Mouse (Mus musculus): Measurements from ENCODE around the gene Fmnl2. TPM values are rescaled to one million over a fixed set of nuclear protein-coding genes. Genes with fewer than 3 reads are reported as not detected.
A peak's percentile ranks its signal among the peaks of the same experiment; 100 is the strongest.

The Fmnl2 gene
- polyA plus RNA-seq, 1 experiment from 2014 or later = 21.3 TPM

DNA sequence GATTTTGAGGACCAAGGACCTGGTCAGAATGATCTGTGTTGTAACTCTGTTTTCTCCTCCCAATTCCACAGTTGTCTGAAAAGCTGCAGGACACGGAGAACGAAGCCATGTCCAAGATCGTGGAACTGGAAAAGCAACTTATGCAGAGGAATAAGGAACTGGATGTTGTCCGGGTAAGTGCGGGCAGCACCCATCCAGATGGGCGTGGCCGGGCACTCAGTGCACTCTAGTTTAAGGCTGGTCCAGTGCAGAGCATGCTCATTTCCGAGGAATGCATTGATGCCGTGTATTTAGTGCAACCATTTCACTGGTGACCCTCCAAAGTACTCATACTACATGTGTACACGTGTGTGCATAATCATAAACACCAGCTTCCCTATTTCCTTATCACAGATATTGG lies 247.7 kb downstream of the Fmnl2 start:
- Histone ChIP-seq H3K9me3 (replicated peaks; ENCODE audit: control insufficient read depth, low read length) (no peaks in the 10 kb centered on the region), H3K36me3 (ENCODE audit: control insufficient read depth, insufficient read depth, low read length) (peaks cover 69% of the 10 kb centered on the region), H3K4me3 (ENCODE audit: low read depth, low read length) (no peak overlapping the region), H3K4me2 (ENCODE audit: low read length) (no peak overlapping the region), H3K4me1 (ENCODE audit: control insufficient read depth, insufficient read depth, low read length) (no peaks in the 10 kb centered on the region), H3K27me3 (replicated peaks; ENCODE audit: control insufficient read depth, insufficient read depth, low read length) (no peaks in the 10 kb centered on the region), H3K27ac (ENCODE audit: low read depth, low read length) (peak overlapping the region; percentile 1; the same call in 1 of the 2 replicates), H3K9ac (ENCODE audit: low read length) (no peak overlapping the region)
- WGBS = 93% methylated on average over 10 of the region's 10 CpGs
- peak; percentile 2; the same call in 1 of the 2 replicates for ATAC-seq
- no peak for DNase-seq (ENCODE audit: low spot score)

DNA sequence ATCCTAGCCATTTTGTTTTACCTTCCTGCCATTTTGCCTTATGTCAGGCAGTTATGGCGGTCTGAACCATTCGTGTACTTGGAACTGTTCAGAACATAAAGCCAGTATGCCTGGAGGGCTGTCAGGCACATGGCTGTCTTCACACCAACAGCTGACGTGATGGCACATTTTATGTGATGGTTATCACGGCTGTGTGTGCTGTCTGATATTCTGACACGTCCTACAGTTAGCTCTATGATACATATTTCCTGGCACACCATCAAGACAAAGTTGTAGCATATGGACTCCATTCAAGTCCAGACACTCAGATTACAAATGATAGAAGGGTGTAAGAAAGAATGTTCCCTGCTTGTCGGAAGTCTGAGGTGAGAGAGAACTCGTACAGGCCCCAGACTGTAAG lies 248.4 kb downstream of the Fmnl2 start:
- DNase-seq (ENCODE audit: low spot score) (peak; percentile 83), ATAC-seq (peak; percentile 96)
- H3K27ac ChIP-seq (ENCODE audit: low read depth, low read length) = no peak overlapping the region

DNA sequence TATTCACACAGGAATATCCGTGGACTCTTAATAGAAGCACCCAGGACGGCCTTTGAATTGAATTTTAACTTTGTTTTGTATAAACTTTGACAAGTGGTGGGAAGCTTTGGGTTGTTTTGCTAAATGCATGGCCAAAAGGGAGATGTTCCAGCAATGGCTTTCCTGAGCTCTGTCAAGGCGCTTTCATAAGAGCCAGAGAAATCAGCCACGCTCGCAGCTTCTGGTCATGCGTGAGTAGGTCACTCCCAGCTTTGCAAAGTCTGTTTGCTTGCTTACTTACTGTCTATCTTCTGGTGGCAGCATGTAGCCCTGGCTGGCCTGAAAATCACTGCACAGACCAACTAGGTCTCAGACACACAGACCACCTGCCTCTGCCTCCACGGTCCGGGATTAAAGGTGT lies 248.8 kb downstream of the Fmnl2 start:
- Histone ChIP-seq H3K4me1 (ENCODE audit: control insufficient read depth, insufficient read depth, low read length) (no peaks in the 10 kb centered on the region), H3K9me3 (replicated peaks; ENCODE audit: control insufficient read depth, low read length) (no peaks in the 10 kb centered on the region), H3K4me2 (ENCODE audit: low read length) (no peak overlapping the region), H3K9ac (ENCODE audit: low read length) (no peak overlapping the region), H3K27me3 (replicated peaks; ENCODE audit: control insufficient read depth, insufficient read depth, low read length) (no peaks in the 10 kb centered on the region), H3K27ac (ENCODE audit: low read depth, low read length) (peak overlapping the region; percentile 35; the same call in 1 of the 2 replicates), H3K36me3 (ENCODE audit: control insufficient read depth, insufficient read depth, low read length) (peaks cover 75% of the 10 kb centered on the region), H3K4me3 (ENCODE audit: low read depth, low read length) (no peak overlapping the region)
- ATAC-seq (peak; percentile 16; the same call in 1 of the 2 replicates), DNase-seq (ENCODE audit: low spot score) (no peak)
- 82% methylated on average over 8 of the region's 8 CpGs for WGBS

More for the DNA sequence above, 248.4 kb downstream of the Fmnl2 start:
- 74% methylated on average over 7 of the region's 7 CpGs for WGBS
- Histone ChIP-seq H3K36me3 (ENCODE audit: control insufficient read depth, insufficient read depth, low read length) (peaks cover 75% of the 10 kb centered on the region), H3K4me2 (ENCODE audit: low read length) (no peak overlapping the region), H3K9ac (ENCODE audit: low read length) (no peak overlapping the region), H3K4me1 (ENCODE audit: control insufficient read depth, insufficient read depth, low read length) (no peaks in the 10 kb centered on the region), H3K27me3 (replicated peaks; ENCODE audit: control insufficient read depth, insufficient read depth, low read length) (no peaks in the 10 kb centered on the region), H3K4me3 (ENCODE audit: low read depth, low read length) (no peak overlapping the region), H3K9me3 (replicated peaks; ENCODE audit: control insufficient read depth, low read length) (no peaks in the 10 kb centered on the region)

DNA sequence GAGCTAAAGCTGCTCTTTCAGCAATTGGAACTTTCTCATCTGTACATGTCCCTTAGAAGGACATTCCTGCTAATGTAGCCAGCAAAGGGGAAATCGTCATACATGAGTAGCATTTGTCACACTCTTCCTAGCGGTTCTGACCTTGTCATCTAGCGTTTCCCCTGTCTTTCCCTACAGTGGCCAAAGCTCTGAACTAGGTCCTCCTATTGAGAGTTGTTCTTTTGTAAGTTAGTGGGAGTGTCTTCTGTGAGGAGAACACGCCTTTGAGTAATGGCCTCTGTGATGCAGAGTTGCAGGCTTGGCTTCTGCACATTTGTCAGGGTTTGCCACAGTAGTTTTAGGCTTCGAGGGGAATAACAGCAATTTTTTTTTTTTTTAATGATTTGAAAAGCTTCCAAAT lies 250.9 kb downstream of the Fmnl2 start:
- WGBS = 83% methylated on average over 5 of the region's 5 CpGs
- Histone ChIP-seq H3K36me3 (ENCODE audit: control insufficient read depth, insufficient read depth, low read length) (peaks cover 79% of the 10 kb centered on the region), H3K27me3 (replicated peaks; ENCODE audit: control insufficient read depth, insufficient read depth, low read length) (no peaks in the 10 kb centered on the region), H3K4me1 (ENCODE audit: control insufficient read depth, insufficient read depth, low read length) (no peaks in the 10 kb centered on the region), H3K4me3 (ENCODE audit: low read depth, low read length) (no peak overlapping the region), H3K27ac (ENCODE audit: low read depth, low read length) (no peak overlapping the region), H3K9me3 (replicated peaks; ENCODE audit: control insufficient read depth, low read length) (no peaks in the 10 kb centered on the region), H3K9ac (ENCODE audit: low read length) (no peak overlapping the region), H3K4me2 (ENCODE audit: low read length) (no peak overlapping the region)
- ATAC-seq = no peak
- no peak for DNase-seq (ENCODE audit: low spot score)

DNA sequence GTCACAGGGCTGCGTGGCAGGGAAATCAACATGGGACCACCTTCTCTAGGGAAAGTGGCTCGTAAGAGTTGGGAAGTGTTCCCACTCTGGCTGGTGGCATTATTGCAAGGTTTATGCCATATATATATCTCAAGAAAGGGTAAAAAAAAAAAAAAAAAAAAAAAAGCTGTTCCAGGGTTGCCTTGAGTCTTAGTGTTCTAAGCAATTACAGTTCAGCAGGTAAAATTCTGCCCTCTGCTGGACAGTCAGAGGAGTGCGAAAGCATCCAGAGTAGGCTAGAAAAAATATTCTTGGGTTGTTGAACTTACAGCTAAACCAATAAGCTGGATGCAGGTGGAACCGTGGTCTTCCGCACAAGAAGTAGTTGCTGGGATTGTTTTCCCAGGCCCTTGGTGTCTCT lies 264.1 kb downstream of the Fmnl2 start:
- H3K36me3 ChIP-seq (ENCODE audit: control insufficient read depth, insufficient read depth, low read length) = peaks cover 70% of the 10 kb centered on the region
- WGBS = 79% methylated on average over 5 of the region's 5 CpGs
- no peak overlapping the region for H3K4me2 ChIP-seq (ENCODE audit: low read length)
- H3K4me1 ChIP-seq (ENCODE audit: control insufficient read depth, insufficient read depth, low read length) = no peaks in the 10 kb centered on the region
- H3K9ac ChIP-seq (ENCODE audit: low read length) = no peak overlapping the region
- H3K9me3 ChIP-seq (replicated peaks; ENCODE audit: control insufficient read depth, low read length) = no peaks in the 10 kb centered on the region
- peak; percentile 75 for DNase-seq (ENCODE audit: low spot score)
- no peak overlapping the region for H3K27ac ChIP-seq (ENCODE audit: low read depth, low read length)
- H3K4me3 ChIP-seq (ENCODE audit: low read depth, low read length) = no peak overlapping the region
- no peaks in the 10 kb centered on the region for H3K27me3 ChIP-seq (replicated peaks; ENCODE audit: control insufficient read depth, insufficient read depth, low read length)
- peak; percentile 26; the same call in 1 of the 2 replicates for ATAC-seq

DNA sequence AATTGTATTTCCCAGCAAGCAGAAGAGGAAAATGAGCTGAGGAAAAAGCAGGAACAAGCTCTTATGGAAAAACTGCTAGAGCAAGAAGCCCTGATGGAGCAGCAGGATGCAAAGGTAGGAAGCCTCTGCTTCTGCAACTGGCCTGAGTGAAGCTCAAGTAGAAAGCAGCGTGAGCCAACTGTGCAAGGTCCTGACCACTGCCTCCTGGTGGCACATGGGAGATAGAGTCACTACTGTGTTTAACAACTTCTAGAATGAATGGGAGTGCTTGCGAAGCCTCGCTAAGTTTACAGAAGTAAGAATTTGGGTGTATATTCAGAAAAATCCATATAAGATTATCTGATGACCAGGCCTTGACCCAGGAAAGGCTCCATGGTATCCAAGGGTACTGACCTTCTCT lies 268.3 kb downstream of the Fmnl2 start:
- Histone ChIP-seq H3K27ac (ENCODE audit: low read depth, low read length) (no peak overlapping the region), H3K27me3 (replicated peaks; ENCODE audit: control insufficient read depth, insufficient read depth, low read length) (no peaks in the 10 kb centered on the region), H3K9me3 (replicated peaks; ENCODE audit: control insufficient read depth, low read length) (no peaks in the 10 kb centered on the region), H3K4me1 (ENCODE audit: control insufficient read depth, insufficient read depth, low read length) (no peaks in the 10 kb centered on the region), H3K4me3 (ENCODE audit: low read depth, low read length) (no peak overlapping the region), H3K9ac (ENCODE audit: low read length) (no peak overlapping the region), H3K36me3 (ENCODE audit: control insufficient read depth, insufficient read depth, low read length) (peaks cover 60% of the 10 kb centered on the region), H3K4me2 (ENCODE audit: low read length) (no peak overlapping the region)
- DNase-seq (ENCODE audit: low spot score) (peak; percentile 10), ATAC-seq (no peak)
- 87% methylated on average over 3 of the region's 3 CpGs for WGBS

DNA sequence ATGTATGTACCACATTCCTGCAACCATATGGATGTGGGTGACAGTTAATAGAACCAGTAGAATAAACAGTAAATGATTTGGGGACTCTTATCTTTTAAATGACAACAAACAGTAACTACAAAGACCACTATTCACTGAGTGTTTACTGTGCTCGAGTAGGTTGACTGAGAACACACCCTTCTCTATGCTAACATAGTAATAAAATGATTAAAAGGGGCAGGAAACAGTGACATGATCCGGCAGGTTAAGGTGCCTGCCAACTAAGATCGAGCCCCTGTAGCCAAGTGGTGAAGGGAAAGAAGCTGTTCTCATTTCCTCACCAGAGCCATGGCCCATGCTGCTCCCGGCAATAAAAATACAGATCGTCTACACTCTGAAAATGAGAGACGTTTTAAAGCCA lies 271.4 kb downstream of the Fmnl2 start:
- Histone ChIP-seq H3K27me3 (replicated peaks; ENCODE audit: control insufficient read depth, insufficient read depth, low read length) (no peaks in the 10 kb centered on the region), H3K36me3 (ENCODE audit: control insufficient read depth, insufficient read depth, low read length) (peaks cover 67% of the 10 kb centered on the region), H3K27ac (ENCODE audit: low read depth, low read length) (no peak overlapping the region), H3K4me1 (ENCODE audit: control insufficient read depth, insufficient read depth, low read length) (no peaks in the 10 kb centered on the region), H3K4me3 (ENCODE audit: low read depth, low read length) (no peak overlapping the region), H3K4me2 (ENCODE audit: low read length) (no peak overlapping the region), H3K9ac (ENCODE audit: low read length) (no peak overlapping the region), H3K9me3 (replicated peaks; ENCODE audit: control insufficient read depth, low read length) (no peaks in the 10 kb centered on the region)
- 84% methylated on average over 6 of the region's 6 CpGs for WGBS
- DNase-seq (ENCODE audit: low spot score) = no peak
- ATAC-seq = no peak

DNA sequence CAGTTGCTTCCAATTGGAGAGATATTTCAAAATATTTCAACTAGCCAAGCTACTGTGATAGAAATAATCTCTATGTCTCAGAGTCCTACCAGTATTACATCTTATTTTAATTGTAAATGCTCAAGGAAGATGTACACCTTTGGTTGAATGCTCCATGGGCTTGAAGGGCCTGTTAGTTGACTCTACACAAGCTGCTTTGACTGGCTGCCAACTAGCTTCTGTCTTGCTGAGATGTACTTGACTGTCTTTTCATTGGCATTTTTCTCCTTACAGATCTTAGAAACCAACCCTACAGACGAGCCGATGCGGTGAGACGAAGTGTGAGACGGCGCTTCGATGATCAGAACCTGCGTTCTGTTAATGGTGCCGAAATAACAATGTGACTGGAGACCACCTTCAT lies 273.9 kb downstream of the Fmnl2 start:
- no peak overlapping the region for H3K27ac ChIP-seq (ENCODE audit: low read depth, low read length)
- no peak overlapping the region for H3K4me3 ChIP-seq (ENCODE audit: low read depth, low read length)
- ATAC-seq = no peak
- H3K4me1 ChIP-seq (ENCODE audit: control insufficient read depth, insufficient read depth, low read length) = no peaks in the 10 kb centered on the region
- H3K9ac ChIP-seq (ENCODE audit: low read length) = no peak overlapping the region
- DNase-seq (ENCODE audit: low spot score) = peak; percentile 34
- H3K36me3 ChIP-seq (ENCODE audit: control insufficient read depth, insufficient read depth, low read length) = peaks cover 58% of the 10 kb centered on the region
- H3K9me3 ChIP-seq (replicated peaks; ENCODE audit: control insufficient read depth, low read length) = no peaks in the 10 kb centered on the region
- no peak overlapping the region for H3K4me2 ChIP-seq (ENCODE audit: low read length)
- WGBS = 90% methylated on average over 9 of the region's 9 CpGs
- H3K27me3 ChIP-seq (replicated peaks; ENCODE audit: control insufficient read depth, insufficient read depth, low read length) = no peaks in the 10 kb centered on the region

DNA sequence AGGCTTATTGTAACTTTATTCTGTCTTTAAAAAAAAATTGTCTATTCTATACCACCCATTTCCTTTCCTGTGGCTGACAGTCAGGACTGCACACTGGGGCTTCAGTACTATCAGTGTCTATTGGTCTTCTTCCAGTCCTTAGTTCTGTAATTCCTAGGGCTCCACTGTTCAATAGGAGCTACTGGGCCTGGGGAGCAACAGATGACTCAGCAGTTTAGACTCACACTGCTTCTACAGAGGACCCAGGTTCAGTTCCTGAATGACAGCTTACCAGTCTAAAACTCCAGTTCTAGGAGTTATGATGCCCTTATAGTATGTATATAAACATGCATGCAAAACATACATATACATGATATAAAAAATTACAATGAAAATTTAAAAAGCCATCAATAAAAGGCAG lies 289.2 kb downstream of the Fmnl2 start:
- DNase-seq (ENCODE audit: low spot score) (no peak), ATAC-seq (no peak)
- Histone ChIP-seq H3K27me3 (replicated peaks; ENCODE audit: control insufficient read depth, insufficient read depth, low read length) (no peaks in the 10 kb centered on the region), H3K4me1 (ENCODE audit: control insufficient read depth, insufficient read depth, low read length) (no peaks in the 10 kb centered on the region), H3K27ac (ENCODE audit: low read depth, low read length) (no peak overlapping the region), H3K9me3 (replicated peaks; ENCODE audit: control insufficient read depth, low read length) (no peaks in the 10 kb centered on the region), H3K4me2 (ENCODE audit: low read length) (no peak overlapping the region), H3K4me3 (ENCODE audit: low read depth, low read length) (no peak overlapping the region), H3K36me3 (ENCODE audit: control insufficient read depth, insufficient read depth, low read length) (peaks cover 48% of the 10 kb centered on the region), H3K9ac (ENCODE audit: low read length) (no peak overlapping the region)
